Mouse (Mus musculus): ENCODE data around the gene Nckap5l. TPM values are rescaled to one million over a fixed set of nuclear protein-coding genes. Genes with fewer than 3 reads are reported as not detected.

Gene Nckap5l
- polyA plus RNA-seq, 1 experiment from 2014 or later: 9.2 TPM

DNA sequence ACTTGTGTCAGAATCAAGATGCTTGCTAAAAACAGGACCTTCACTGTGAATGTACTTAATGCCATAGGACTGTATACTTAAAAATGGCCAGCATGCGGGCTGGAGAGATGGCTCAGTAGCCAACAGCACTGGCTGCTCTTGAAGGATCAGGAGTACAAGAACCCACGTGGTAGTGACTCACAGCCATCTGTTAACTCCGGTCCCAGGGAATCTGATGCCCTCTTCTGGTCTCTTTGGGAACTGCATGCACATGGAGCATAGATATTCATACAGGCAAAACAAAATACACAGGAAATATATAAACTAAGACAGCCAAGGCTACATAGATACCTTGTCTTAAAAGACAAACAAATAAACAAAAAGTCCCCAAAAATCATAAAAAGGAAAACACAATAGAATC is 11.5 kb upstream of the Nckap5l start:
- H3K27ac ChIP-seq (replicated peaks in 1 of 2; ENCODE audit: control insufficient read depth in 1 of 2, insufficient read depth in 1 of 2, low read depth in 2 of 2, low read length in 2 of 2): no peak overlapping the region; a peak in 1 of 4 replicates
- no peak overlapping the region for H3K4me3 ChIP-seq (ENCODE audit: control insufficient read depth in 1 of 2, insufficient read depth in 1 of 2, low read depth in 1 of 2, low read length in 2 of 2)
- H3K36me3 ChIP-seq (ENCODE audit: control insufficient read depth, insufficient read depth, low read length): peaks cover 12% of the 10 kb centered on the region; the same call in 1 of the 2 replicates
- H3K27me3 ChIP-seq (ENCODE audit: control insufficient read depth, insufficient read depth, low read length): no peaks in the 10 kb centered on the region
- no peaks in the 10 kb centered on the region for H3K9me3 ChIP-seq (ENCODE audit: control insufficient read depth, low read length)
- no peak overlapping the region for H3K9ac ChIP-seq (ENCODE audit: low read length)
- no peak for ATAC-seq (ENCODE audit: insufficient number of reproducible peaks, insufficient read depth, low FRiP score, low read depth)
- peaks cover 10 to 18% of the 10 kb centered on the region in 2 experiments for H3K4me1 ChIP-seq (ENCODE audit: control insufficient read depth in 2 of 2, insufficient read depth in 2 of 2, low read length in 2 of 2)
- H3K4me2 ChIP-seq (ENCODE audit: low read length): no peak overlapping the region
- WGBS: 38% methylated on average over 3 of the region's 3 CpGs

DNA sequence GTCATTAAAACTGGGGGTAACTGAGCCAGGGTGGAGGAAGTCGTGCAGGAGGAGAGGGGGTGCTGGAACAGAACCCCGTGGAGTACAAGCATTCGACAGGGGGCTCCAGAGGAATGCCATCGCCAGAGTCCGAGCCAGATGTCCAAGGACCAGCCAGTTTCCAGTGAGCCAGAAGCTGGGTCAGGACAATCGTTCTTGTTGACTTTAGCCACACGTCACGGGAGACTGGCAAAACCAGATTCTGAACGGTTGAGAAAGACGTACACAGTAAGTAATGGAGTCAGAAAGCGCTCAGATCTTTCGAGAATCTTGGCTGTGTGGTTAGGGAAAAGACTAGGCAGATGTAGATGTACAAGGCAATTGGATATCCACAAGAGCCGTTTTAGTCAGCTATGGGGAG is 5.6 kb upstream of the Nckap5l start:
- H3K4me3 ChIP-seq (ENCODE audit: control insufficient read depth in 1 of 2, insufficient read depth in 1 of 2, low read depth in 1 of 2, low read length in 2 of 2): no peak overlapping the region
- 66% methylated on average over 13 of the region's 13 CpGs for WGBS
- H3K27me3 ChIP-seq (ENCODE audit: control insufficient read depth, insufficient read depth, low read length): no peaks in the 10 kb centered on the region
- no peak overlapping the region for H3K9ac ChIP-seq (ENCODE audit: low read length)
- peaks cover 2 to 12% of the 10 kb centered on the region in 2 experiments; a peak in 3 of 4 replicates for H3K4me1 ChIP-seq (ENCODE audit: control insufficient read depth in 2 of 2, insufficient read depth in 2 of 2, low read length in 2 of 2)
- H3K4me2 ChIP-seq (ENCODE audit: low read length): no peak overlapping the region
- H3K9me3 ChIP-seq (ENCODE audit: control insufficient read depth, low read length): no peaks in the 10 kb centered on the region
- no peak for ATAC-seq (ENCODE audit: insufficient number of reproducible peaks, insufficient read depth, low FRiP score, low read depth)
- no peaks in the 10 kb centered on the region for H3K36me3 ChIP-seq (ENCODE audit: control insufficient read depth, insufficient read depth, low read length)
- no peak overlapping the region for H3K27ac ChIP-seq (replicated peaks in 1 of 2; ENCODE audit: control insufficient read depth in 1 of 2, insufficient read depth in 1 of 2, low read depth in 2 of 2, low read length in 2 of 2)

DNA sequence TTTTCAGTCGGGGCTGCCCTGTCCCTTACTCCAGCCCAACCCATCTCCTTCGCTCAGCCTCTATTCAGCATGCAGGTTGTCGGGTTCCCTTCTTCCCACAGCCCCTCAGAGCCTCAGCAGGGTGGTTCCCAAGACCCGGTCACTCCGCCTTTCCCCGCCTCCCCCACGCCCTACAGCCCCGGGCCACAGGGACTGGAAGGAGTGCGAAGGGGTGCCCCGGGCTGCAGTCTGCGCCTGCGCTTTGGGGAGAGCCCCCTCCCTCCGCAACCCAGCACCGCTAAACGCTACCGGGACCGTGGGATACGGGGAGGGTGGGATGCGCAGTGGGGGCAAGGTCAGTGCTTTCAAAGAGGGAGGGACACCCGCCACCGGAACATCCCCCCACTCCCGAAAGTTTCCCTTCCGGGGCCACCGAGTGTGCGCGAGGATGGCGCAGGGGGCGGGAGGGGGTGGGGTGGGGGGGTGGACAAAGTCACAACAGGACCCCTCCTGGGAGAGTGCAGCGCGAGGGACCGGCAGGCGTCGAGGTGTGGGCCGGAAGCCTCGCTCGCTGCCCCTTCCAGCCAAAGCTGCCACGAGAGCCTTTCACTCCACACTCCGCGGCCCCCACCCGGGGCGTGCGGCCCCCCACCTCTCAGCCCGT is 464 bp downstream of the Nckap5l start:
- H3K4me2 ChIP-seq (ENCODE audit: low read length): peak overlapping the region; percentile 89
- H3K27me3 ChIP-seq (ENCODE audit: control insufficient read depth, insufficient read depth, low read length): no peaks in the 10 kb centered on the region
- H3K9me3 ChIP-seq (ENCODE audit: control insufficient read depth, low read length): no peaks in the 10 kb centered on the region
- under 1% methylated on average over 39 of the region's 43 CpGs for WGBS
- H3K36me3 ChIP-seq (ENCODE audit: control insufficient read depth, insufficient read depth, low read length): peaks cover 7% of the 10 kb centered on the region; the same call in 1 of the 2 replicates
- peak overlapping the region; percentile 78 to 83 for H3K4me3 ChIP-seq (ENCODE audit: control insufficient read depth in 1 of 2, insufficient read depth in 1 of 2, low read depth in 1 of 2, low read length in 2 of 2)
- peak overlapping the region; percentile 77 for H3K9ac ChIP-seq (ENCODE audit: low read length)
- ATAC-seq (ENCODE audit: insufficient number of reproducible peaks, insufficient read depth, low FRiP score, low read depth): peak; percentile 60
- peaks cover 14 to 20% of the 10 kb centered on the region in 2 experiments; a peak in 3 of 4 replicates for H3K4me1 ChIP-seq (ENCODE audit: control insufficient read depth in 2 of 2, insufficient read depth in 2 of 2, low read length in 2 of 2)
- peak overlapping the region; percentile 78 to 94 for H3K27ac ChIP-seq (replicated peaks in 1 of 2; ENCODE audit: control insufficient read depth in 1 of 2, insufficient read depth in 1 of 2, low read depth in 2 of 2, low read length in 2 of 2)

DNA sequence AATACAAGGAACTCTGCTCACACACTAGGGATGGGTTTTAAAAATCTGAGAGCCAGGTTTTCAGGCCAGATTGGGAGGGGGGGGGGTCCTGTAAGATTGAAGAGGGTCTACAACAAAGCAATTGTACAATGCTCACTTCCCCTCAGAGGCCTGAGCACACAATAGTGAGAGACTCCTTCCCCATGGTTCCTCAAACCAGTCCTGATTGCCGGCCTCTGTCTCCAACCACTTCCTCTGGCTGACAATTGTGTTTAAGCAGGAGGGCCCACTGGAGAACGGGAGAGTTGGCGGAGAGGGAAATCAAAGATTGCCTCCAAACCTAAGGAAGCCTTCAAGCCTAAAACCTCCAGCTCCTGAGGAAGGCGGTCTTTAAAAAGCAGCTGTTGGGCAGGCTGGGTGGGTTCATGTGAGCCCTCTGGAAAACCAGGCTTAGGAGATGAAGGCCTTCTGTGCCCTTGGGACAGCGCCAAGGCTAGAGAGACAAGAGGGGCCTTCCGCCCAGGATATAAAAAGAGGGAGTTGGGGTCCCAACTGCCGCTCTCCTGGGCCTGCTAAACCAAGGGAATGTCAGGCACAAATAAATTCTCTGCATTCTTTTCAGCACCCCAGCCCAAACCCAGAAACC is 1.1 kb downstream of the Nckap5l start:
- H3K4me1 ChIP-seq (ENCODE audit: control insufficient read depth in 2 of 2, insufficient read depth in 2 of 2, low read length in 2 of 2): peaks cover 14 to 21% of the 10 kb centered on the region in 2 experiments; a peak in 3 of 4 replicates
- no peaks in the 10 kb centered on the region for H3K9me3 ChIP-seq (ENCODE audit: control insufficient read depth, low read length)
- peak overlapping the region; percentile 77 for H3K9ac ChIP-seq (ENCODE audit: low read length)
- H3K4me2 ChIP-seq (ENCODE audit: low read length): peak overlapping the region; percentile 89
- ATAC-seq (ENCODE audit: insufficient number of reproducible peaks, insufficient read depth, low FRiP score, low read depth): no peak
- H3K4me3 ChIP-seq (ENCODE audit: control insufficient read depth in 1 of 2, insufficient read depth in 1 of 2, low read depth in 1 of 2, low read length in 2 of 2): peak overlapping the region; percentile 78 to 83
- no peaks in the 10 kb centered on the region for H3K27me3 ChIP-seq (ENCODE audit: control insufficient read depth, insufficient read depth, low read length)
- H3K27ac ChIP-seq (replicated peaks in 1 of 2; ENCODE audit: control insufficient read depth in 1 of 2, insufficient read depth in 1 of 2, low read depth in 2 of 2, low read length in 2 of 2): peak overlapping the region; percentile 78 to 94
- 11% methylated on average over 7 of the region's 7 CpGs for WGBS
- H3K36me3 ChIP-seq (ENCODE audit: control insufficient read depth, insufficient read depth, low read length): peaks cover 10% of the 10 kb centered on the region; the same call in 1 of the 2 replicates

GRCm38 (mm10) chr15:99455415-99455814 is 2.1 kb downstream of the Nckap5l start:
- Histone ChIP-seq H3K4me2 (ENCODE audit: low read length) (0 out of 2 replicates have a peak overlapping the region, but pooled peaks have one; percentile 3), H3K9me3 (ENCODE audit: control insufficient read depth, low read length) (no peaks in the 10 kb centered on the region), H3K27ac (replicated peaks in 1 of 2; ENCODE audit: control insufficient read depth in 1 of 2, insufficient read depth in 1 of 2, low read depth in 2 of 2, low read length in 2 of 2) (0 out of 4 replicates have a peak overlapping the region, but pooled peaks of 1 of the 2 experiments have one; percentile 6), H3K4me3 (ENCODE audit: control insufficient read depth in 1 of 2, insufficient read depth in 1 of 2, low read depth in 1 of 2, low read length in 2 of 2) (no peak overlapping the region), H3K9ac (ENCODE audit: low read length) (0 out of 2 replicates have a peak overlapping the region, but pooled peaks have one; percentile 10), H3K27me3 (ENCODE audit: control insufficient read depth, insufficient read depth, low read length) (no peaks in the 10 kb centered on the region), H3K36me3 (ENCODE audit: control insufficient read depth, insufficient read depth, low read length) (peaks cover 10% of the 10 kb centered on the region; the same call in 1 of the 2 replicates), H3K4me1 (ENCODE audit: control insufficient read depth in 2 of 2, insufficient read depth in 2 of 2, low read length in 2 of 2) (peaks cover 19 to 29% of the 10 kb centered on the region in 2 experiments)
- WGBS: 80% methylated on average over 3 of the region's 3 CpGs
- no peak for ATAC-seq (ENCODE audit: insufficient number of reproducible peaks, insufficient read depth, low FRiP score, low read depth)

GRCm38 (mm10) chr15:99454585-99455279 is 2.8 kb downstream of the Nckap5l start:
- 0 out of 2 replicates have a peak overlapping the region, but pooled peaks have one; percentile 3 for H3K4me2 ChIP-seq (ENCODE audit: low read length)
- peak overlapping the region; percentile 10; the same call in 1 of the 2 replicates for H3K9ac ChIP-seq (ENCODE audit: low read length)
- peaks cover 10% of the 10 kb centered on the region; the same call in 1 of the 2 replicates for H3K36me3 ChIP-seq (ENCODE audit: control insufficient read depth, insufficient read depth, low read length)
- no peak overlapping the region for H3K4me3 ChIP-seq (ENCODE audit: control insufficient read depth in 1 of 2, insufficient read depth in 1 of 2, low read depth in 1 of 2, low read length in 2 of 2)
- ATAC-seq (ENCODE audit: insufficient number of reproducible peaks, insufficient read depth, low FRiP score, low read depth): no peak
- 77% methylated on average over 7 of the region's 7 CpGs for WGBS
- no peak overlapping the region for H3K27ac ChIP-seq (replicated peaks in 1 of 2; ENCODE audit: control insufficient read depth in 1 of 2, insufficient read depth in 1 of 2, low read depth in 2 of 2, low read length in 2 of 2)
- no peaks in the 10 kb centered on the region for H3K9me3 ChIP-seq (ENCODE audit: control insufficient read depth, low read length)
- H3K4me1 ChIP-seq (ENCODE audit: control insufficient read depth in 2 of 2, insufficient read depth in 2 of 2, low read length in 2 of 2): peaks cover 25 to 35% of the 10 kb centered on the region in 2 experiments
- no peaks in the 10 kb centered on the region for H3K27me3 ChIP-seq (ENCODE audit: control insufficient read depth, insufficient read depth, low read length)

GRCm38 (mm10) chr15:99453153-99453900 is 4.2 kb downstream of the Nckap5l start:
- Histone ChIP-seq H3K9ac (ENCODE audit: low read length) (no peak overlapping the region), H3K27ac (replicated peaks in 1 of 2; ENCODE audit: control insufficient read depth in 1 of 2, insufficient read depth in 1 of 2, low read depth in 2 of 2, low read length in 2 of 2) (no peak overlapping the region), H3K36me3 (ENCODE audit: control insufficient read depth, insufficient read depth, low read length) (peaks cover 10% of the 10 kb centered on the region; the same call in 1 of the 2 replicates), H3K27me3 (ENCODE audit: control insufficient read depth, insufficient read depth, low read length) (no peaks in the 10 kb centered on the region), H3K4me3 (ENCODE audit: control insufficient read depth in 1 of 2, insufficient read depth in 1 of 2, low read depth in 1 of 2, low read length in 2 of 2) (no peak overlapping the region), H3K4me1 (ENCODE audit: control insufficient read depth in 2 of 2, insufficient read depth in 2 of 2, low read length in 2 of 2) (peaks cover 39 to 45% of the 10 kb centered on the region in 2 experiments), H3K4me2 (ENCODE audit: low read length) (no peak overlapping the region), H3K9me3 (ENCODE audit: control insufficient read depth, low read length) (no peaks in the 10 kb centered on the region)
- 67% methylated on average over 11 of the region's 11 CpGs for WGBS
- ATAC-seq (ENCODE audit: insufficient number of reproducible peaks, insufficient read depth, low FRiP score, low read depth): no peak
